Mouse (Mus musculus): ENCODE measurements at regions not wholly inside any gene's neighbourhood (a gene's known extent, or its start where the extent isn't known, plus 50 kb on each side); places are given as distances from the start of the nearest gene placed in this dataset.
A peak's percentile ranks its signal among the peaks of the same experiment; 100 is the strongest.

GRCm38 (mm10) chr3:38573594-38573993 is 89.0 kb upstream of the Ankrd50 start:
- DNase-seq, result no peak
- no peaks in the 10 kb centered on the region for H3K27me3 ChIP-seq
- H3K36me3 ChIP-seq, result no peaks in the 10 kb centered on the region
- no peak overlapping the region for H3K4me3 ChIP-seq (replicated peaks)
- H3K27ac ChIP-seq, result no peak overlapping the region
- ATAC-seq (ENCODE audit: low read depth), result 0 out of 2 replicates have a peak, but pooled peaks have one; percentile 43
- no peaks in the 10 kb centered on the region for H3K9me3 ChIP-seq (replicated peaks)
- H3K4me2 ChIP-seq, result no peak overlapping the region
- 27% methylated on average over 5 of the region's 5 CpGs for WGBS (ENCODE audit: insufficient replicate concordance)
- H3K4me1 ChIP-seq (replicated peaks), result 0 out of 2 replicates have a peak, but pooled peaks cover 4% of the 10 kb centered on the region
- no peak overlapping the region for H3K9ac ChIP-seq

GRCm38 (mm10) chr3:38572159-38572558 is 87.5 kb upstream of the Ankrd50 start:
- no peaks in the 10 kb centered on the region for H3K27me3 ChIP-seq
- ATAC-seq (ENCODE audit: low read depth), result no peak
- no peaks in the 10 kb centered on the region for H3K9me3 ChIP-seq (replicated peaks)
- H3K4me3 ChIP-seq (replicated peaks), result no peak overlapping the region
- H3K36me3 ChIP-seq, result no peaks in the 10 kb centered on the region
- no peak overlapping the region for H3K4me2 ChIP-seq
- H3K27ac ChIP-seq, result no peak overlapping the region
- no peak overlapping the region for H3K9ac ChIP-seq
- 0 out of 2 replicates have a peak, but pooled peaks cover 4% of the 10 kb centered on the region for H3K4me1 ChIP-seq (replicated peaks)
- 63% methylated on average over 3 of the region's 3 CpGs for WGBS (ENCODE audit: insufficient replicate concordance)
- no peak for DNase-seq

- DNase-seq, result no peak
- no peak overlapping the region for H3K27ac ChIP-seq
- ATAC-seq (ENCODE audit: low read depth), result no peak
- H3K36me3 ChIP-seq, result no peaks in the 10 kb centered on the region
- no peaks in the 10 kb centered on the region for H3K27me3 ChIP-seq
- no peak overlapping the region for H3K4me2 ChIP-seq
- 63% methylated on average over 4 of the region's 4 CpGs for WGBS (ENCODE audit: insufficient replicate concordance)
- H3K9me3 ChIP-seq (replicated peaks), result no peaks in the 10 kb centered on the region
- H3K4me1 ChIP-seq (replicated peaks), result 0 out of 2 replicates have a peak, but pooled peaks cover 4% of the 10 kb centered on the region
- H3K9ac ChIP-seq, result no peak overlapping the region
- H3K4me3 ChIP-seq (replicated peaks), result no peak overlapping the region
Observed at GRCm38 (mm10) chr3:38571224-38571623, 86.6 kb upstream of the Ankrd50 start.

- H3K4me3 ChIP-seq (replicated peaks), result no peak overlapping the region
- H3K4me2 ChIP-seq, result no peak overlapping the region
- no peak overlapping the region for H3K27ac ChIP-seq
- 0 out of 2 replicates have a peak, but pooled peaks cover 4% of the 10 kb centered on the region for H3K4me1 ChIP-seq (replicated peaks)
- 59% methylated on average over 6 of the region's 6 CpGs for WGBS (ENCODE audit: insufficient replicate concordance)
- DNase-seq (no peak), ATAC-seq (ENCODE audit: low read depth) (no peak)
- H3K9me3 ChIP-seq (replicated peaks), result no peaks in the 10 kb centered on the region
- H3K9ac ChIP-seq, result no peak overlapping the region
- H3K36me3 ChIP-seq, result no peaks in the 10 kb centered on the region
- H3K27me3 ChIP-seq, result no peaks in the 10 kb centered on the region
Observed at GRCm38 (mm10) chr3:38569001-38569400, 84.4 kb upstream of the Ankrd50 start.

- ATAC-seq (ENCODE audit: low read depth) (no peak), DNase-seq (no peak)
- no peaks in the 10 kb centered on the region for H3K27me3 ChIP-seq
- no peaks in the 10 kb centered on the region for H3K36me3 ChIP-seq
- H3K4me2 ChIP-seq, result no peak overlapping the region
- no peaks in the 10 kb centered on the region for H3K9me3 ChIP-seq (replicated peaks)
- no peak overlapping the region for H3K27ac ChIP-seq
- 47% methylated on average over 2 of the region's 2 CpGs for WGBS (ENCODE audit: insufficient replicate concordance)
- 0 out of 2 replicates have a peak, but pooled peaks cover 2% of the 10 kb centered on the region for H3K4me1 ChIP-seq (replicated peaks)
- H3K9ac ChIP-seq, result no peak overlapping the region
- no peak overlapping the region for H3K4me3 ChIP-seq (replicated peaks)
Observed at GRCm38 (mm10) chr3:38568596-38568975, 83.9 kb upstream of the Ankrd50 start.

GRCm38 (mm10) chr3:38567946-38568595 is 83.4 kb upstream of the Ankrd50 start:
- Histone ChIP-seq H3K4me3 (replicated peaks) (no peak overlapping the region), H3K27ac (no peak overlapping the region), H3K36me3 (no peaks in the 10 kb centered on the region), H3K4me1 (replicated peaks) (no peaks in the 10 kb centered on the region), H3K27me3 (no peaks in the 10 kb centered on the region), H3K9ac (no peak overlapping the region), H3K4me2 (no peak overlapping the region), H3K9me3 (replicated peaks) (no peaks in the 10 kb centered on the region)
- DNase-seq (no peak), ATAC-seq (ENCODE audit: low read depth) (no peak)
- WGBS (ENCODE audit: insufficient replicate concordance), result 50% methylated on average over 8 of the region's 8 CpGs

GRCm38 (mm10) chr3:38566576-38566975 is 81.9 kb upstream of the Ankrd50 start:
- Histone ChIP-seq H3K4me3 (replicated peaks) (no peak overlapping the region), H3K9me3 (replicated peaks) (no peaks in the 10 kb centered on the region), H3K27ac (no peak overlapping the region), H3K4me2 (no peak overlapping the region), H3K4me1 (replicated peaks) (no peaks in the 10 kb centered on the region), H3K9ac (no peak overlapping the region), H3K27me3 (no peaks in the 10 kb centered on the region), H3K36me3 (no peaks in the 10 kb centered on the region)
- DNase-seq (no peak), ATAC-seq (ENCODE audit: low read depth) (no peak)
- 82% methylated on average over 2 of the region's 2 CpGs for WGBS (ENCODE audit: insufficient replicate concordance)

DNA sequence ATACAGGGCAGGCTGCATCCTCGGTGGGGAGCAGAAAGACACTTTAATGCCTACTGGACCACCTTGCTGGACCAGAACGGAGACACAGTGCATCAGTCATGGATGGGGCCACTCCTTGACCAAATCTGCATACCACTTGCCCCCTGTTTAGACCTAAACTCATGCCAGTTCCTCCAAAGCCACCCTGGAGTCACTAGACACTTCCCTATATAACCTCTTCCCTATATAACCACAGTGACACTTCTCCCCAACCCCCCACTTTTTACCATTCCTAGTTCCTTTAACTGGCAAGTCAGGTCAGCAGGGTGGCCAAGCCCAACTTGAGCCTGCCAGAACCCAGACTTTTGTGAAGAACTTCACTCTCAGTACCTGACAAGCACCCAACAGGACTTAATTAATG is 80.2 kb upstream of the Ankrd50 start:
- Histone ChIP-seq H3K27ac (no peak overlapping the region), H3K27me3 (no peaks in the 10 kb centered on the region), H3K4me2 (no peak overlapping the region), H3K4me3 (replicated peaks) (no peak overlapping the region), H3K9me3 (replicated peaks) (no peaks in the 10 kb centered on the region), H3K36me3 (no peaks in the 10 kb centered on the region), H3K9ac (no peak overlapping the region), H3K4me1 (replicated peaks) (no peaks in the 10 kb centered on the region)
- no peak for ATAC-seq (ENCODE audit: low read depth)
- WGBS (ENCODE audit: insufficient replicate concordance), result 30% methylated on average over 2 of the region's 2 CpGs
- no peak for DNase-seq

- no peaks in the 10 kb centered on the region for H3K9me3 ChIP-seq (replicated peaks)
- H3K4me3 ChIP-seq (replicated peaks), result no peak overlapping the region
- DNase-seq, result no peak
- no peak overlapping the region for H3K9ac ChIP-seq
- WGBS (ENCODE audit: insufficient replicate concordance), result 48% methylated on average over 2 of the region's 2 CpGs
- H3K27ac ChIP-seq, result no peak overlapping the region
- H3K36me3 ChIP-seq, result no peaks in the 10 kb centered on the region
- H3K4me1 ChIP-seq (replicated peaks), result no peaks in the 10 kb centered on the region
- H3K4me2 ChIP-seq, result no peak overlapping the region
- ATAC-seq (ENCODE audit: low read depth), result no peak
- no peaks in the 10 kb centered on the region for H3K27me3 ChIP-seq
Observed at GRCm38 (mm10) chr3:38564364-38564763, 79.7 kb upstream of the Ankrd50 start.

DNA sequence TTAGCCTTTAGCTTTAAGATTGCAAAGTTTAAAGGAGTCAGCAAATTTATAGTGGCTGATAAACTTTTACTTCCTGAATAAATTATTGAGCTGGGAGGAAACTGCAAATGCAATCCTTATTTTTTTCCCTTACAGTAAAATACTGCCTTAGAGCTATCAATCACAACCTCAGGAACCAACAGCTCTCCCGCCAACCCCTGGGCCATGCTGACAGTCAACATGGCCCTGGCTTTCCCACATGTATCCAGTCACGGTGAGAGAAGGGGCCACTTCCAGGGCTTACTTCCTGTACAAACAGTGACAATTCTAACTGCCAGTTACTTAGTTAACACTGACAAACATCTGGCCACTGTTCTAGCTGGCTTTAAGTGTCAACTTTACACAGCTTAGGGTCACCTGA is 76.5 kb upstream of the Ankrd50 start:
- no peaks in the 10 kb centered on the region for H3K9me3 ChIP-seq (replicated peaks)
- H3K36me3 ChIP-seq, result no peaks in the 10 kb centered on the region
- no peak overlapping the region for H3K9ac ChIP-seq
- 17% methylated on average over 2 of the region's 2 CpGs for WGBS (ENCODE audit: insufficient replicate concordance)
- no peak for DNase-seq
- ATAC-seq (ENCODE audit: low read depth), result no peak
- no peaks in the 10 kb centered on the region for H3K4me1 ChIP-seq (replicated peaks)
- no peak overlapping the region for H3K27ac ChIP-seq
- H3K27me3 ChIP-seq, result no peaks in the 10 kb centered on the region
- no peak overlapping the region for H3K4me2 ChIP-seq
- H3K4me3 ChIP-seq (replicated peaks), result no peak overlapping the region

GRCm38 (mm10) chr3:38555939-38556338 is 71.3 kb upstream of the Ankrd50 start:
- ATAC-seq (ENCODE audit: low read depth), result no peak
- Histone ChIP-seq H3K27me3 (no peaks in the 10 kb centered on the region), H3K4me3 (replicated peaks) (no peak overlapping the region), H3K9me3 (replicated peaks) (no peaks in the 10 kb centered on the region), H3K4me2 (no peak overlapping the region), H3K9ac (no peak overlapping the region), H3K27ac (no peak overlapping the region), H3K36me3 (no peaks in the 10 kb centered on the region), H3K4me1 (replicated peaks) (no peaks in the 10 kb centered on the region)
- 76% methylated on average over 5 of the region's 5 CpGs for WGBS (ENCODE audit: insufficient replicate concordance)
- no peak for DNase-seq

GRCm38 (mm10) chr3:38553470-38554043 is 68.9 kb upstream of the Ankrd50 start:
- no peak for DNase-seq
- no peaks in the 10 kb centered on the region for H3K36me3 ChIP-seq
- no peak overlapping the region for H3K27ac ChIP-seq
- H3K9me3 ChIP-seq (replicated peaks), result no peaks in the 10 kb centered on the region
- no peak for ATAC-seq (ENCODE audit: low read depth)
- H3K9ac ChIP-seq, result no peak overlapping the region
- WGBS (ENCODE audit: insufficient replicate concordance), result 59% methylated on average over 4 of the region's 4 CpGs
- H3K27me3 ChIP-seq, result no peaks in the 10 kb centered on the region
- no peaks in the 10 kb centered on the region for H3K4me1 ChIP-seq (replicated peaks)
- H3K4me3 ChIP-seq (replicated peaks), result no peak overlapping the region
- H3K4me2 ChIP-seq, result no peak overlapping the region

Measured in liver, embryonic 13.5 days (tissue).